Mouse (Mus musculus): ENCODE data around the gene Vwa8. TPM values are rescaled to one million over a fixed set of nuclear protein-coding genes. Genes with fewer than 3 reads are reported as not detected.

Vwa8 gene
- polyA plus RNA-seq, 2 experiments = 6.4 to 8.3 TPM

DNA sequence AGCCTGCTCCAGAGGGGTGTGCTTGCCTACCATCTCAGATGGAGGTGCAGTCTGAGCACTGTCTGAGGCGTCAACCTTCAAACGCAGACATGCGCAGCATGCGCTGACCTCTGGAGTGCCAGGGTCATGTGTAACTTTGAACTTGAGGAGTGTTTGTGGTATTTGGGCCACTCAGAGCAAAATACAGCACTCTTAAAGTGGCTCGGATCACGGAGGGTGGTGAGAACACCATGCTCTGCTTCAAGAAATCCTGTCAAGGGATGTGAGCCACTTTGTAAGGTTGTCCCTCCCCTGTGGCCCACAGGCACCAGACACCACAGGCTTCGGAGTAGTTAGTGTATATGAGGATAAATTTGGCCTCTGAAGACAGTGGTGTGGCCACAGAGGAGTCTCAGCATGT is 356.0 kb downstream of the Vwa8 start:
- Histone ChIP-seq H3K4me2 (ENCODE audit: low read depth) (no peak overlapping the region), H3K9me3 (ENCODE audit: control insufficient read depth, low read length) (no peaks in the 10 kb centered on the region), H3K27ac (no peak overlapping the region), H3K4me3 (ENCODE audit: insufficient read depth in 1 of 2, low read depth in 2 of 2, low read length in 2 of 2) (no peak overlapping the region), H3K36me3 (replicated peaks; ENCODE audit: control insufficient read depth, insufficient read depth, low read depth) (no peaks in the 10 kb centered on the region), H3K27me3 (ENCODE audit: control insufficient read depth, insufficient read depth, low read length) (no peaks in the 10 kb centered on the region), H3K9ac (replicated peaks) (no peak overlapping the region), H3K4me1 (replicated peaks; ENCODE audit: control insufficient read depth in 2 of 2, insufficient read depth in 2 of 2, low read length in 1 of 2) (no peaks in the 10 kb centered on the region)
- TF ChIP-seq CTCF (IDR thresholded peaks at IDR 0.05; ENCODE audit: low read depth) = no peak
- TF ChIP-seq EP300 (IDR thresholded peaks at IDR 0.05; ENCODE audit: low read depth) = no peak
- 78% methylated on average over 7 of the region's 7 CpGs for WGBS (ENCODE audit: insufficient replicate concordance)
- no peak for DNase-seq (ENCODE audit: low read depth in 3 of 3, low spot score in 3 of 3)
- no peak for ATAC-seq (ENCODE audit: insufficient read depth)

DNA sequence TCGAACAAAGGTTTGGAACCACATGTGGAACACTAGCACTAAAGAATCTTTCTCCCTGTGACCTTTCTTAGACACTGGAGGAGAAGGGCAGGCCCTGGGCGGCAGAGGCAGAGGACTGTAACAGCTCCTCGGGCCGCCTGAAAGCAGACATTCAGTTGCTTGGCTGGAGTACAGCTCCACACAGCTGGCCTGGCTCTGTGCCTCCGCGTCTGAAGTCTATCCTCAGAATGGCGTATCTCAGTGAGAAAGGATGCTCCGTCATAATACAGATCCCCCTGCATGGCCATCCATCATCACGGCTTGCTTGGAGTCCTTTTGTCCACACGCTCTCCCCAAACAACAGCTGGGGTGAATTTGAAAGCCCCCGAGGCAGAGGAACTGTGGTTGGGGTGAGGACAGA is 357.4 kb downstream of the Vwa8 start:
- H3K27ac ChIP-seq = no peak overlapping the region
- H3K36me3 ChIP-seq (replicated peaks; ENCODE audit: control insufficient read depth, insufficient read depth, low read depth) = no peaks in the 10 kb centered on the region
- 77% methylated on average over 11 of the region's 11 CpGs for WGBS (ENCODE audit: insufficient replicate concordance)
- H3K4me2 ChIP-seq (ENCODE audit: low read depth) = no peak overlapping the region
- H3K4me3 ChIP-seq (ENCODE audit: insufficient read depth in 1 of 2, low read depth in 2 of 2, low read length in 2 of 2) = no peak overlapping the region
- H3K27me3 ChIP-seq (ENCODE audit: control insufficient read depth, insufficient read depth, low read length) = no peaks in the 10 kb centered on the region
- H3K4me1 ChIP-seq (replicated peaks; ENCODE audit: control insufficient read depth in 2 of 2, insufficient read depth in 2 of 2, low read length in 1 of 2) = no peaks in the 10 kb centered on the region
- ATAC-seq (ENCODE audit: insufficient read depth) = no peak
- H3K9ac ChIP-seq (replicated peaks) = no peak overlapping the region
- H3K9me3 ChIP-seq (ENCODE audit: control insufficient read depth, low read length) = no peaks in the 10 kb centered on the region
- DNase-seq (ENCODE audit: low read depth in 3 of 3, low spot score in 3 of 3) = no peak
- TF ChIP-seq EP300 (IDR thresholded peaks at IDR 0.05; ENCODE audit: low read depth) (no peak), CTCF (IDR thresholded peaks at IDR 0.05; ENCODE audit: low read depth) (no peak)

DNA sequence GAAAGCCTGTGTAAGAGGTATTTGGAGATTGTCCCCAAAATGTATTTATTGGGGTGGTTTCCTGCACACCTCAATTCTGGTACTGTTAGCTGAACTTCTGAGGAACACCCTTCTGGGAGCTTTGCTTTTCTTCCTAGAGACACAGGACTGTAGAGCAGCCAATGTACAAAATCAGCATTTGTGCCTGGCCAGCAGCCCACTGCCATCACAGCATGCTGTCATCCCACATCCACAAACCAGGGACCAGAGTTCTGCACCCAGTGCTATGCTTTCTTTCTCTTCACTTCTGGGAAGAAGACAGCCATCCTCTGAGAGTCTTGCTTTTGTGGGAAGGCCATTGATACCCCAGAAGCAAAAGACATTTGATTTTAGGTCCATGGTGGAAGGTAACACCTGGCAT is 359.6 kb downstream of the Vwa8 start:
- DNase-seq (ENCODE audit: low read depth in 3 of 3, low spot score in 3 of 3) (no peak), ATAC-seq (ENCODE audit: insufficient read depth) (no peak)
- Histone ChIP-seq H3K36me3 (replicated peaks; ENCODE audit: control insufficient read depth, insufficient read depth, low read depth) (no peaks in the 10 kb centered on the region), H3K4me1 (replicated peaks; ENCODE audit: control insufficient read depth in 2 of 2, insufficient read depth in 2 of 2, low read length in 1 of 2) (no peaks in the 10 kb centered on the region), H3K4me2 (ENCODE audit: low read depth) (no peak overlapping the region), H3K27me3 (ENCODE audit: control insufficient read depth, insufficient read depth, low read length) (no peaks in the 10 kb centered on the region), H3K4me3 (ENCODE audit: insufficient read depth in 1 of 2, low read depth in 2 of 2, low read length in 2 of 2) (no peak overlapping the region), H3K27ac (no peak overlapping the region), H3K9me3 (ENCODE audit: control insufficient read depth, low read length) (no peaks in the 10 kb centered on the region), H3K9ac (replicated peaks) (no peak overlapping the region)
- TF ChIP-seq CTCF (IDR thresholded peaks at IDR 0.05; ENCODE audit: low read depth) (no peak), EP300 (IDR thresholded peaks at IDR 0.05; ENCODE audit: low read depth) (no peak)

DNA sequence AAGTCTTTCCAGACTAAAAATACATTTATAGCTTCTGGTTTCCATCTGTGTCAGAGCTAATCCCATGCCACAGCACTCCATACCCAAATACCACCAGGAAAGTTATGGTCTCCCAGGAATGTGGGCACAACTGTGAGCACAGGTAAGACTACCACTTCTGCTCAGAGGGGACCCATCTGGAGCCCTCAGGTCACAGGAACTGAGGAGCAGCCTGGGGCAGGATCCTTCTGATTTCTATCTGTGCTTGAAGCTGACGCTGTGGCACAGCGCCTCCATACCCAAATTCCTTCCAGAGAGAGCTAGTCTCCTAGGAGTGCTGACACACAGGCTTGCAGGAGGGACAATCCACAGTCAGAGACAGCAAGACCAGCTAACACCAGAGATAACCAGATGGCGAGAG is 361.0 kb downstream of the Vwa8 start:
- Histone ChIP-seq H3K4me1 (replicated peaks; ENCODE audit: control insufficient read depth in 2 of 2, insufficient read depth in 2 of 2, low read length in 1 of 2) (no peaks in the 10 kb centered on the region), H3K4me3 (ENCODE audit: insufficient read depth in 1 of 2, low read depth in 2 of 2, low read length in 2 of 2) (no peak overlapping the region), H3K9me3 (ENCODE audit: control insufficient read depth, low read length) (no peaks in the 10 kb centered on the region), H3K4me2 (ENCODE audit: low read depth) (no peak overlapping the region), H3K9ac (replicated peaks) (no peak overlapping the region), H3K36me3 (replicated peaks; ENCODE audit: control insufficient read depth, insufficient read depth, low read depth) (no peaks in the 10 kb centered on the region), H3K27ac (no peak overlapping the region), H3K27me3 (ENCODE audit: control insufficient read depth, insufficient read depth, low read length) (no peaks in the 10 kb centered on the region)
- 71% methylated on average over 3 of the region's 3 CpGs for WGBS (ENCODE audit: insufficient replicate concordance)
- no peak for ATAC-seq (ENCODE audit: insufficient read depth)
- no peak for TF ChIP-seq EP300 (IDR thresholded peaks at IDR 0.05; ENCODE audit: low read depth)
- TF ChIP-seq CTCF (IDR thresholded peaks at IDR 0.05; ENCODE audit: low read depth) = no peak
- DNase-seq (ENCODE audit: low read depth in 3 of 3, low spot score in 3 of 3) = no peak

DNA sequence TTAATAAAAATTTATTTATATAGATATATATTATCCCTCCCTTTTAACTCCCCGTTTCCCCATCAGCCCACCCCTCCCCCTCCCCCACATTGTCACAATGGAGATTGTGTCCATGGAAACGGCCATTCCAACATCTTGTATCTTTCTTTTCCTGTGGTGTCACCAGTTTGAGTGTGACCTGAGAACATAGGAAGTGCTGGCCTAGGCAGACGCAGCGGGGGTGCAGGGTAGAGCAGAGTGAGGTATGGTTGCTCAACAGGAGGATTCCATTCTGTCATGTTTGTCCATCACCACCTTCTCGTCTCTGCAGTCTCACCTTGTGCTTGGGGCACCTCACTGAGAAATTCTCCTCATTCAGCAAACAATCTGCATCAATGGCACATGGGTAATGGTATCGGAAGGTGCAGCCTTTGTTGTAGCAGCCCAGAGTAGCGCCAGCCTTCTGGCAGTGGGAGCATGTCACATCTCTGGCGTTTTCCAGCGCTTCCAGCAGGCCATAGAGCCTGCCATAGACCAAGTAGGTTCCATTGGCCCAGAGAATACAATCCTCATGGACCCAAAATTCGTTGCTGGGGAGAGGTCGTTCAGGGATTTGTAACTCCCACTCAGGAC is 363.6 kb downstream of the Vwa8 start:
- Histone ChIP-seq H3K36me3 (replicated peaks; ENCODE audit: control insufficient read depth, insufficient read depth, low read depth) (no peaks in the 10 kb centered on the region), H3K4me3 (ENCODE audit: insufficient read depth in 1 of 2, low read depth in 2 of 2, low read length in 2 of 2) (no peak overlapping the region), H3K9me3 (ENCODE audit: control insufficient read depth, low read length) (no peaks in the 10 kb centered on the region), H3K4me2 (ENCODE audit: low read depth) (no peak overlapping the region), H3K9ac (replicated peaks) (no peak overlapping the region), H3K4me1 (replicated peaks; ENCODE audit: control insufficient read depth in 2 of 2, insufficient read depth in 2 of 2, low read length in 1 of 2) (no peaks in the 10 kb centered on the region), H3K27ac (no peak overlapping the region), H3K27me3 (ENCODE audit: control insufficient read depth, insufficient read depth, low read length) (no peaks in the 10 kb centered on the region)
- no peak for TF ChIP-seq EP300 (IDR thresholded peaks at IDR 0.05; ENCODE audit: low read depth)
- TF ChIP-seq CTCF (IDR thresholded peaks at IDR 0.05; ENCODE audit: low read depth) = no peak
- WGBS (ENCODE audit: insufficient replicate concordance) = 59% methylated on average over 11 of the region's 11 CpGs
- ATAC-seq (ENCODE audit: insufficient read depth) (no peak), DNase-seq (ENCODE audit: low read depth in 3 of 3, low spot score in 3 of 3) (no peak)
